Mouse (Mus musculus) CD8-positive naive resting alpha-beta T cell, adult 2 months (primary cell): ENCODE results near the gene Kcnh5.

Experiments
- DNase-seq, 2 experiments: peaks; one replicate each; pipeline ENCODE4 v3.0.0; 2022; ENCODE audit warnings: low read depth in 2 of 2, low spot score in 2 of 2

Gene Kcnh5

GRCm38 (mm10) chr12:74966266-74966665 is 210.9 kb downstream of the Kcnh5 start:
- DNase-seq = no peak

DNA sequence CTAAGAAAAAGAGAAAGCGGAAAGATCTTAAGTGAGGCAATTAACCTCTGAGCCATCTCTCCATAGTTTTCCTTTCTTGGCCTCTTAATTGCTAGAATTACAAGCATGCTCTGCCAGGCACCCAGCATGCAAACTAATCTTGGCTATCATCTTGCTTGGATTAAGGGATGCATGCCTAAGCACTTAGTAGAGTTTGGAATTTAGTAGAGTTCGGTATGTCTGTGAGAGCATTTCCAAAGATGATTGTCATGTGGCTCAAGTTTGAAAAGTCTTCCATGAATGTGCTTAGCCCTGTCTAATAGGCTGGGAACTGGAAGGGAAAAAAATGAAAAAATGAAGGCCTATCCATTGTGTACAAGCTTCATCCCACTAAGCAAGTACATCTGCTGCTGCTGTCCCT is 224.5 kb downstream of the Kcnh5 start:
- no peak for DNase-seq

- DNase-seq = no peak
Observed at GRCm38 (mm10) chr12:74951124-74952115, 225.7 kb downstream of the Kcnh5 start.

DNA sequence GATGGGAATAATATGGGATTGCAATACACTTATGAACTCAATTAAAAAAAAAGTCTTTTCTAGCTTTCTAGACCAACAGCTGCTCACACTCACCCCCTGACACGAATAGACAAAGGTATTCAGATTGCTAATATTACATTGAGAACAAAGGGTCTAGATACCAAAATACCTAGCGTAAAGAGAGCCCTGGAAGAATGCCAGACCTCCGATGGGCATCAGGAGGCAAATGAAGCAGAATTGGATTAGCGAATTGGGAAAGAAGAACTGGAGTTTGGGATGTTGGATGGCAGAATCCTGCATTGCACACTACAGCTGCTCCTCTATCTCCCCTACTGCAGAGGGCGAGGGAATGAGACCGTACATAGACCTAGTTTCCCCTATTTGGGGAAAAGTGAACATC is 275.8 kb downstream of the Kcnh5 start:
- DNase-seq = no peak

DNA sequence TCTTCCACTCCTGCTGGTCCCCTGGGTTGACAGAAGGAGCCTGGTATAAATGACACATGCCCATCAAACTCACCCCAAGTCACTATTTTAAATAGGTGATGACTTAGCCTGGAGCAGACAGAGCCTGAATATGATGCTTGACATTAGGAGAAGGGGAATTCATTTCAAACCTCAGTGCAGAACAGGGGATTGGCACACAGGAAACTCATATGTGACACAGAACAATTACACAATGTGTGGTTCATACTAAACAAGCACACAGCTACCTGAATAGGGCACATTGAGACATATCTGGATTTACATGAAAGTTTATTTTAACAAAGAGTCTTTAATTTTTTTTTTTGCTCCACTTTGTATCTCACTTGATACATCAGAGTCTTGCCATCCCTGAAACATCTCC is 276.4 kb downstream of the Kcnh5 start:
- DNase-seq = no peak

DNA sequence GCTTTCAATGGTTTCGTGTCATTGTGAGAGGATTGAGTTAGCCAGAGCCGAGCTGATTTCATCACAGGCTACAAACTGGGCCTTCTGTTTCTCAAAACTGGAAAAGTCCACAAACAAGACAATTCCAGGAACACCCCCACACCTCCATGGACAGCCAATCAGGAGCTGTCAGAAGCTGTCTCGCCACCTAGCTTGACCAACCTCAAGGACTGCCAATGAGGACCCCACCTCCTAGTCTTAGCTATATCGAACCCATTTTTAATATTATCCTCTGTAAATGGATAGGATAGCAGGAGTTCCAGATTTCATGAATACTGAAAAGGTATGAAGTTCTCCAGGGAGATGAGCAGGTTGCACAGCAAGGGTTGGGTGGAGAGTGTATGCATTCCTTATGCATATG is 278.1 kb downstream of the Kcnh5 start:
- DNase-seq = no peak

DNA sequence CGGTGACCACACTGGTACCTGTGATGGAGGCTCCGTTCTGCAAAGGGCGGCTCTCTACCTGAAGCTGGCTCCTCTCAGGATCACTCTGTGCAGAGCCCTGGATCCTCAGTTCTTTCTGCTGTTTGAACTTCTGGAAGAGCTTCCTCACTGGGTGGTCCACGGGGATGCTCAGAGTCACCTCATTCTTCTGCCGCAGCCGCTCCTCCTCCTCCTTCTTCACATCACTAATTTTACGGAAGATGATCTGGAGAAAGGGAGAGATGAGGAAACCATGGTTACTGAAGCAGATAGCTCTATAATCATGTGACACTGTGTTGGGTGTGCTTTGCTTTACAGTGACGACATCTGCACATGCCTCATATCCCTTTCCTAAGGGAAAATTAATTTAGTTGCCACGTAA is 278.9 kb downstream of the Kcnh5 start:
- DNase-seq = no peak

GRCm38 (mm10) chr12:74894870-74895423 is 282.2 kb downstream of the Kcnh5 start:
- no peak for DNase-seq

- no peak for DNase-seq
Observed at GRCm38 (mm10) chr12:74889419-74889818, 287.7 kb downstream of the Kcnh5 start.

- no peak for DNase-seq
Observed at GRCm38 (mm10) chr12:74887064-74887463, 290.1 kb downstream of the Kcnh5 start.

DNA sequence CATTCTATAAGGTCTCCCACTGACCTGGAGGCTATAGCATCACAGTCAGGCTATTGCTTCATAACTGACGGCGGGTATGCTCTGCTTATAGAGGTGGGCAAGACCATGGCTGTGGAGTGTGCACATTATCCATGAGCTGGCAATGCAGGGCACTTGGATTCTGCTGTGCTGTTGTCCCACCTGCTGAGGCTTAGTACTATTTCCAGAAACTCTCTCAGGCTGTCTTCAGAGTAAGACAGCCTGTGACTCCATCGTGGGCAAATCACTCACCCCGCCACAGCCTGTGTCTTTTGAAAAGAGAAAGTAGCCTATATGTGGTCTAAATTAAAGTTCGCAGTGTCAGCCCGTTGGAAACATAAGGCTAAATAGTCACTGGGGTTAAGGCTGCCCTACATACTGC is 295.8 kb downstream of the Kcnh5 start:
- DNase-seq = no peak

DNA sequence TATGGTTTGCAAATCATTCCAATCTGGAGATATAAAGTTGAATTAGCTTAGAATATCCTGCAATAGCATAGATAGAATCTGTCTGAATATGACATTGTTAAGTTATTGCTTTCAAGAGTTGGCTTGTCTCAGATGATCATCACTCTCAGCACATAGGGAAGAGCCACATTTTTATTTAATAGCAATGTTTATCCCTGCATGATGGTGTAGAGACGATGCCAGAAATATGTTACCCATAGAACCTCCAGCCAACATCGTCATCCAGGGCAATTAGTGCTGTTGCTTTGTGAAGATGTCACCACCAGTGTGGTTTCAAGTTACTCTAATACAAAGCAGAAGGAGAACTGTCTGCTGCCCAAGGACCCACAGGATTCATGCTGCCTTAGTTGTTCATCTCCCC is 321.5 kb downstream of the Kcnh5 start:
- DNase-seq = no peak

GRCm38 (mm10) chr12:74854263-74854662 is 322.9 kb downstream of the Kcnh5 start:
- DNase-seq = no peak

DNA sequence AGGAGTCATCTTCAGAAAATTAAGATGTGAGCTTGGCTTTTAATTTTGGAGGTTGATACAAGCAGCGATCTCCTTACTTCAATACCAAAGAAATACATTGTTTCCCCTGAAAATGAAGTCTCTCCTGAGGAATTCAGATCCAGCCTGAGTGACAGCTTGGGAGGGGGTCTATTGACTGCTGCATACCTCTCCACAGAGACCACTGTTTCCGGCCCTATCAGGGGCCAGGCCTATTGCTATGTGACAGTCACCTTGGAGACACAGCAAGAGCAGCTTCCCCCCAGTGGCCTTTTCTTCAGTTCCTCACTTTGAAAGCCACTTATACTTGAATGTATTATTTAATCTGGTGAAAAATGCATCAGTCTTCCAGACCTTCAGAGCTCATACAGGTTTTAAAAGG is 326.8 kb downstream of the Kcnh5 start:
- DNase-seq = no peak

DNA sequence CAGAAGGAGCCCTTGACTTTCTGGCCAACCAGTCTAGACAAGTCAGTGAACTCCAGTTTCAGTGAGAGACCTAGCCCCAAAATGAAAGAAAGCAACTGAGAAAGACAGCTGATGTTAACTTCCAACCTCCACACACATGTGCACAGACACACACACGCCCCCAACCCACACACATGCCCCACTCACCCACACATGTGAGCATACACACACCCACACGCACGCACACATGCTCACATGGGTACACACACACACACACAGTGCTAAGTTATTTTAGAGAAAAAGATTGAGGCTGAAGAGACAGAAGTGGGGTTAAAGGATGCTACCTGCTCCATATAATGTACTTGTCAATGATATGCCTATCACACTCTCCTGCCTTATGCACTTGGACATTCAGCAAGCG is 327.2 kb downstream of the Kcnh5 start:
- no peak for DNase-seq

- DNase-seq = no peak
Observed at GRCm38 (mm10) chr12:74848611-74849347, 328.4 kb downstream of the Kcnh5 start.
